Mouse (Mus musculus) limb, embryonic 15.5 days (tissue): ENCODE measurements around the gene Siglech. TPM values are rescaled to one million over a fixed set of nuclear protein-coding genes. Genes with fewer than 3 reads are reported as not detected.
"Not testable (repeated sequence)": the region's sequence is repeated elsewhere in the genome, so short reads cannot be mapped to it uniquely, and the experiment has no call there.

Experiments
- ATAC-seq: fragments of 200-750 bp; cut with Nextera tagmentation; 2 replicates; pipeline ENCODE4 v1.8.0; 2017; ENCODE audit warnings: low read depth, moderate TSS enrichment; ENCODE audit not compliant: insufficient number of reproducible peaks, low FRiP score, low TSS enrichment
- H3K27ac ChIP-seq: fragments of 300-500 bp; sonication (generic); 2 replicates; pipeline ENCODE4 v1.5.1; 2015; ENCODE audit warnings: moderate library complexity, mild to moderate bottlenecking, inconsistent platforms
- H3K27me3 ChIP-seq: fragments of 300-500 bp; sonication (generic); 2 replicates; pipeline ENCODE4 v1.6.1; 2015; ENCODE audit warnings: inconsistent platforms
- H3K36me3 ChIP-seq: fragments of 300-500 bp; sonication (generic); 2 replicates; pipeline ENCODE4 v1.6.1; 2015; ENCODE audit warnings: inconsistent platforms
- H3K4me1 ChIP-seq: fragments of 300-500 bp; sonication (generic); 2 replicates; pipeline ENCODE4 v1.6.1; 2015; ENCODE audit warnings: inconsistent platforms
- H3K4me2 ChIP-seq: fragments of 300-500 bp; sonication (generic); 2 replicates; pipeline ENCODE4 v1.6.1; 2015; ENCODE audit warnings: mild to moderate bottlenecking, inconsistent platforms
- H3K4me3 ChIP-seq: fragments of 300-500 bp; sonication (generic); 2 replicates; pipeline ENCODE4 v1.5.1; 2015; ENCODE audit warnings: mild to moderate bottlenecking, inconsistent platforms
- H3K9ac ChIP-seq: fragments of 300-500 bp; sonication (generic); 2 replicates; pipeline ENCODE4 v1.6.1; 2015; ENCODE audit warnings: inconsistent platforms
- H3K9me3 ChIP-seq: fragments of 300-500 bp; sonication (generic); 2 replicates; pipeline ENCODE4 v1.6.1; 2016; ENCODE audit warnings: inconsistent platforms
- WGBS: fragments of 180-500 bp; shearing (Covaris S2); methylation state at CpG from one replicate; pipeline ENCODE4 v1.1.7; 2015; 5-methylcytosine and 5-hydroxymethylcytosine counted together
- polyA plus RNA-seq: library from polyadenylated mRNA; unstranded; fragments of >200 nt; fragmentation: Nextera tagmentation; extraction: Ambion mirVana; gene quantifications from 2 replicates; pipeline ENCODE4 v1.2.1, GENCODE M21; 2015

The Siglech gene
- polyA plus RNA-seq, 1 experiment from 2014 or later, result 0.65 TPM

GRCm38 (mm10) chr7:55790586-55790985 is 22.6 kb downstream of the Siglech start:
- not testable (repeated sequence) for H3K27me3 ChIP-seq, H3K4me3 ChIP-seq, H3K9me3 ChIP-seq, ATAC-seq, H3K27ac ChIP-seq, H3K36me3 ChIP-seq, H3K9ac ChIP-seq, H3K4me2 ChIP-seq
- 45% methylated on average over 5 of the region's 5 CpGs for WGBS
- H3K4me1 ChIP-seq, result peaks cover 12% of the 10 kb centered on the region

DNA sequence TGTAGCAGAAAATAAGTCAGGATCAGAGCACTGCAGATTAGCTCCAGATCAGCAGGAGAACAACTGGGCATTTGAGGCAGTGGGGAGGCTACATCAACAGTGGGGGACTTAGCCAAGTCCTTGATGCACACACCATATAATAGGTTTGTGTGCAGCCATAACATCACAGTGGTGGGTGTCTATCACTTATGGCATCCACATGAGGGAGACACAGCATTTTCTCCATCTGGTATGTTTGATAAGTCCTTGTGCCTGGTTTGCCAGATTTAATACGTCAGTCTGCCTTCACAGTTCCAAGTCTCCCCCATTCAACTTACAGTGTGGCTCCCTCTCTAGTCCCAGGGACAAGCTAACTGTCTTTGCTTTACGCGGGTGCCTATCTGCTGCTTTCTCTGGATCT is 24.3 kb downstream of the Siglech start:
- 60% methylated on average over 3 of the region's 3 CpGs for whole genome bisulfite sequencing
- no peak overlapping the region for H3K9ac ChIP-seq
- no peak for ATAC-seq
- no peak overlapping the region for H3K27ac ChIP-seq
- H3K27me3 ChIP-seq, result no peaks in the 10 kb centered on the region
- H3K36me3 ChIP-seq, result peaks cover 14% of the 10 kb centered on the region
- H3K9me3 ChIP-seq, result no peaks in the 10 kb centered on the region
- no peak overlapping the region for H3K4me3 ChIP-seq
- no peak overlapping the region for H3K4me2 ChIP-seq
- peaks cover 12% of the 10 kb centered on the region for H3K4me1 ChIP-seq

GRCm38 (mm10) chr7:55793236-55793951 is 25.4 kb downstream of the Siglech start:
- H3K9me3 ChIP-seq, result no peaks in the 10 kb centered on the region
- H3K27ac ChIP-seq, result peak overlapping the region; percentile 85
- H3K4me3 ChIP-seq, result peak overlapping the region; percentile 70
- H3K4me1 ChIP-seq, result peaks cover 12% of the 10 kb centered on the region
- H3K4me2 ChIP-seq, result peak overlapping the region; percentile 55
- WGBS, result 32% methylated on average over 13 of the region's 13 CpGs
- H3K27me3 ChIP-seq, result no peaks in the 10 kb centered on the region
- peak overlapping the region; percentile 87 for H3K9ac ChIP-seq
- ATAC-seq, result no peak
- peaks cover 23% of the 10 kb centered on the region for H3K36me3 ChIP-seq

DNA sequence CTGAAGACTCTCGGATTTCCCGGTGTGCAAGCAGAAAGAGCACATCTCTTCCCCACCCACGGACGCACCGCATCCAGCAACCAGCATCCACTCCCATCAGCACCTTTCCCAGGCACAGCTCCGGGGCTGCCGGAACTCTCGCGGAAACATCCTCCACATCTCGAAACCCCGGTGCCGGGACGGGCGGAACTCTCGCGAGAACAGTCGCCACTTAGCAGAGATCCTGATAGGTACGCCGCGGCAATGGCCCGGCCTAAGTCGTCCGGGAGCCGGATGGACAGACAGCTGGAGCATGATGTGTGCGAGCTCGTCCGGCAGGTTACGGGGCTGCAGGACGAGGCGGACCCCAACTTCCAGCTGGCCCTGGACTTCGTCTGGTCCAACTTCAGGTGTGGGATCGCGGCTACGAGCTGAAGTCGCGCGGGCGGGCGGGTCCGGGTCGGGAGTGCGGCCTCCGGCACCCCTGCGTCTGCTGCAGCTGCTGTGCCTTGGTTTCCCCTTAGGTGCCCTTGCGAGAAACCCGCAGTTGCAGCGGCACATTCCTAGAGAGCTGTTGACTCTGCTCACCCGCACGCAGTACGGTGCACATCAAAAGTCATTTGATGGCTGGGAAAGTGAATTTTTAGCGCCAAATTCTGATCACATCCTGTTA is 26.1 kb downstream of the Siglech start, which contains the start of gene Tubgcp5:
Gene Tubgcp5, plus strand, starts transcription at position 203 of the 652 bp plus-strand sequence.
- no peaks in the 10 kb centered on the region for H3K27me3 ChIP-seq
- peak within 1 kb of the TSS; percentile 85 for H3K27ac ChIP-seq
- peak within 1 kb of the TSS; percentile 55 for H3K4me2 ChIP-seq
- peak within 1 kb of the TSS; percentile 70 for H3K4me3 ChIP-seq
- ATAC-seq, result peak; percentile 97
- peaks cover 12% of the 10 kb centered on the region for H3K4me1 ChIP-seq
- peaks cover 24% of the 10 kb centered on the region for H3K36me3 ChIP-seq
- peak within 1 kb of the TSS; percentile 87 for H3K9ac ChIP-seq
- WGBS, result under 1% methylated on average over 51 of the region's 51 CpGs
- no peaks in the 10 kb centered on the region for H3K9me3 ChIP-seq

- no peak for ATAC-seq
- H3K36me3 ChIP-seq, result peaks cover 68% of the 10 kb centered on the region
- H3K4me2 ChIP-seq, result no peak overlapping the region
- H3K4me3 ChIP-seq, result no peak overlapping the region
- no peak overlapping the region for H3K9ac ChIP-seq
- H3K4me1 ChIP-seq, result peaks cover 3% of the 10 kb centered on the region; the same call in 1 of the 2 replicates
- no peaks in the 10 kb centered on the region for H3K27me3 ChIP-seq
- 93% methylated on average over 3 of the region's 3 CpGs for WGBS
- no peaks in the 10 kb centered on the region for H3K9me3 ChIP-seq
- no peak overlapping the region for H3K27ac ChIP-seq
Observed at GRCm38 (mm10) chr7:55799981-55800380, 32.0 kb downstream of the Siglech start.

DNA sequence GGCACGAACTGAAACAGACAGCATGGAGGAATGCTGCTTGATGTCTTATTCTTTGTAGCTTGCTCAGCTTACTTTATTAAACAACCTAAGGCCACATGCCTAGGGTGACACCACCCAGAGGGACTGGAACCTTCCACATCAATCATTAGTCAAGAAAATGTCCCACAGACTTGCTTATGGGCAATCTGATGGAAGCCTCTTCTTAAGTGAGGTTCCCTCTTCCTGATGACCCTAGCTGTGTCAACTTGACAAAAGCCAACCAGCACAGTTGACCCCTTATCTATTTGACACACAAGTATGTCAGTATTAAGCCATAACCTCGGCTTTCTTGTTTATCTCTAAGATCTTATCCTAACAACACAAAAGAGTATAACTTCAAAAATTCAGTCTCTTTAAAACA is 42.0 kb downstream of the Siglech start:
- Histone ChIP-seq H3K9ac (no peak overlapping the region), H3K4me3 (no peak overlapping the region), H3K4me2 (no peak overlapping the region), H3K36me3 (peaks cover 78% of the 10 kb centered on the region), H3K27me3 (no peaks in the 10 kb centered on the region), H3K27ac (no peak overlapping the region), H3K4me1 (no peaks in the 10 kb centered on the region), H3K9me3 (no peaks in the 10 kb centered on the region)
- 94% methylated on average over 2 of the region's 2 CpGs for WGBS
- ATAC-seq, result no peak

DNA sequence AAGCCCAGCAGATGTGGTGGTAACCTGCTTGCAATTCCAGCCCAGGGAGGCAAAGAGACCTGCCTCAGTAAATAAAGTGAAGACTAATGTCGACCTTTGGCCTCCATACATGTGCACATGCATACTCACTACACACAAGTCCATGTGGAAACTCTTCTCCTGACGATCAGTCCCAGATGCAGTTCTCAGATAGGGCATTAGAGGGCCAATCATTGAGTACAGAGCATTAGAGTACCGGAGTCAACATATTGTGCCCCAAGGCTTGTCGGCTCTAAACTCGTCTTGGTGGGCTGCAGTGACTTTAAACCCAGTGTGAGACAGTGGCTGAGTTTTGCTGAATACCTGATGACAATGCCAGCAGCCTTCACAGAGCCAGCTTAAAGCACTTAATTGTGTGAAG is 56.5 kb downstream of the Siglech start:
- no peak for ATAC-seq
- Histone ChIP-seq H3K9ac (no peak overlapping the region), H3K4me3 (no peak overlapping the region), H3K4me1 (no peaks in the 10 kb centered on the region), H3K27me3 (no peaks in the 10 kb centered on the region), H3K4me2 (no peak overlapping the region), H3K9me3 (no peaks in the 10 kb centered on the region), H3K27ac (no peak overlapping the region), H3K36me3 (peaks cover 83% of the 10 kb centered on the region)
- 83% methylated on average over 5 of the region's 5 CpGs for WGBS

GRCm38 (mm10) chr7:55827551-55827950 is 59.6 kb downstream of the Siglech start:
- no peak for ATAC-seq
- no peaks in the 10 kb centered on the region for H3K4me1 ChIP-seq
- H3K36me3 ChIP-seq, result peaks cover 76% of the 10 kb centered on the region
- H3K27ac ChIP-seq, result no peak overlapping the region
- H3K9ac ChIP-seq, result no peak overlapping the region
- H3K4me2 ChIP-seq, result no peak overlapping the region
- no peaks in the 10 kb centered on the region for H3K9me3 ChIP-seq
- no peaks in the 10 kb centered on the region for H3K27me3 ChIP-seq
- 85% methylated on average over 9 of the region's 9 CpGs for WGBS
- no peak overlapping the region for H3K4me3 ChIP-seq

Other genes with a start within 250 kb of the Siglech start
- gene Tubgcp5, start 26.0 kb downstream of the Siglech start, polyA plus RNA-seq, result 29.2 and 31.8 TPM in 2 replicates
- gene Cyfip1, start 73.6 kb downstream of the Siglech start, polyA plus RNA-seq, result 115 and 118 TPM in 2 replicates
- gene Nipa2, start 194.3 kb downstream of the Siglech start, polyA plus RNA-seq, result 34.0 and 38.2 TPM in 2 replicates